Mouse (Mus musculus) retina, postnatal 1 day (tissue): ENCODE measurements at regions not wholly inside any gene's neighbourhood (a gene's known extent, or its start where the extent isn't known, plus 50 kb on each side); places are given as distances from the start of the nearest gene placed in this dataset.
A peak's percentile ranks its signal among the peaks of the same experiment; 100 is the strongest.

Experiments used
- DNase-seq: peaks from one replicate; pipeline ENCODE4 v3.0.0-alpha.2; 2012

DNA sequence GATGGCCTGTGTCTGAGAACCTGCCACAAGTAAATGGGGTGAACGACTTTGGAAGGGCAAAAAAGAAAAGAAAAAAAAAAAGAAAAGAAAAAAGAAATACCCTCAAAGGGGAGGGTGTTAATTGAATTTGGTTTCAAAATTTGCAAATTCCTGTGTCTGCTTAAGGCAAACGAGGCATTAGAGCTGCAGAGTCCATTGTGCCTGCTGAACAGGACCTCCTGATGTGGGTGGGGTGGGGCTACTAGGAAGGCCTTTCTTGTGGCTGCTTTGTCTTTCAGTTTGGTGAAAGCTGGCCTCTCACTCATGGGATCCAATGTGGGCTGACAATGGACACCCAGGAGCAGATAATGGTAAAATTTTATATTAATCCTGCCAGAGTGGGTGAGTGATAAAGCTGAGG is 366.3 kb upstream of the Jarid2 start:
- no peak for DNase-seq

DNA sequence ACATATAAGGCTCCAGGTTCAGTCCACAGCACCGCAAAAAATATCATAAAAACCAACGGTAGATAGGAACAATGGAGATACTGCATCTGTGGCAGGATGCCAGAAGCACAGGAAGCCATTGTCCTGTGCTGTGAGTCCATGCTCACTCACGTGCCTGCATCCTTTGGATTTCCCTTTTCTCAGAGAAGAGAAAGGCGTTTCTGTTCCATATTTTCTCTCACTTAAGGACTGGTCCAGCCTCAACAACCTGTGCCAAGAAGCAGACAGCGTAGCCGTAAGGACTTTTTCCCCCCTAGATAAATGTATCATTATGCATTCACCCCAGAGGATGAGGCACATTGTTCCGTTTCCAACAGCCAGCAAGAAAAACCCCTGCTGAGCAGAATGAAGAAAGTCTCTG is 360.0 kb upstream of the Jarid2 start:
- peak; percentile 33 for DNase-seq

DNA sequence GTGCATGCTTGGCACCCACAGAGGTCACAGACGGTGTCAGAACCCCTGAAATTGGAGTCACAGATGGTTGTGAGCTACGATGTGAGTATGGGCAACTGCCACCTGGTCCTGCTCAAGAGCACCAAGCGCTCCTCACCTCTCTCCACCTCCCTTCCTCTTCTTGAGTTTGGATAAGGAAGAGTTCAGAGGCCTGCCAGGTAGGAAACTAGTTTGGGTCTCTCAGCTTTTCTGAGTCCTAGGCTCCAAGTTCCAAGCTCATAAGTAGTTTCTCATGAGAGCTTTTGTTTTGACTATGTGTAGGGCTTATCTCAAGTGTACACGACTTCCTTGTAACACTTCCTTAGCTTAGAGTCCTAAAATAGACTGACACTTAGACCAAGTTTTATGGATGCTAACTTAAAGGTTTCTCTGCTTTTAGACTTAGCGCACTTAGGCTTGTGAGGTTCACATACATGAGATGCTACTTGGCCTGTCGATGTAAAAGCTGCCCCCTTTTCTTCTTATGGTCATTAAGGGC is 356.9 kb upstream of the Jarid2 start:
- DNase-seq: no peak

DNA sequence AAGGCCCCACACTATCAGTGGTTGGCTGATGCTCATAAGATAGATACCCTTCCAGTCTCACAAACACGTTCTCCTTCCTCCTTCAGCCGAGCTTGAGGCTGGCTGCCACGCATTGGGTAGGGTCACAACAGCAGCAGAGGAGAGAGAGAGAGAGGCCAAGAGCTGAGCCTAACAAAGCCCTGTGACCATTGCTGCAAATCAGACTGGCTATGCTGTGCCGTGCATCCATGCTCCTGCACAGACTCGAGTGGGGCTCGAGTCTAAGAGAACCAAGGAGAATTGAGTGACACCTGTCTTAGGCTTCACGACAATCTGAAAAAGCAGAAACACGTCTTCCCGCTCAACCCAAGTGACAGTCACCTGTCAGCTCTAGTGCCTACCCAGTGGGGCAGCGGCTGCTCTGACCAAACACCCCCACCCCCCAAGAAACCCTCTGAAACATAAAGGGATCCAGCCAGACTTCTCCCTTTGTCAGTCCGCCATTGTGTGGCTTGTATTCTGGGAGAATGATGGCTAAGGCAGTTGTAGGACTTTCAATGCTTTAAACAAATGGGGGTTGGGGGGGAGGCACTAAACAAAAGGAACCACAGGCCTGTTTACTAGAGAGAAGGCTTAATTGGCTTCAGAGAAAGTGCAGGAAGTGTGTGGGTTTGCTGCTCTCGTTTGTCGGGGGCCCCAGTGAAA is 353.7 kb upstream of the Jarid2 start:
- no peak for DNase-seq

DNA sequence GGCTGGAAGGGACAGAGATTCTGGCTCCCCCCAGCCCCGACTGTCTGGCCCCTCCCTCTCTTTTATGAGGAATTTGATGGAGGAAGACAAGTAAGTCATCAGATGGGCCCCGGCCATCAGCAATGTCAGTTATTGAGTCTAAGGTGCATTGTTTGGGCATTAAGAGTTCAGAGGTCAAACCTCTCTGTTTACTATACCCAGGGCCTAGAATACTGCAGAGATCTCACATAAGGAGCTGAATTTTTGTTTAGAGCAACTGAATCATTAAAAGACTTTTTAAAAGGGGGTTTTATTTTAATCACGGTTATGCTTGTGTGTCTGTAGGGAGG is 353.1 kb upstream of the Jarid2 start:
- peak; percentile 57 for DNase-seq

DNA sequence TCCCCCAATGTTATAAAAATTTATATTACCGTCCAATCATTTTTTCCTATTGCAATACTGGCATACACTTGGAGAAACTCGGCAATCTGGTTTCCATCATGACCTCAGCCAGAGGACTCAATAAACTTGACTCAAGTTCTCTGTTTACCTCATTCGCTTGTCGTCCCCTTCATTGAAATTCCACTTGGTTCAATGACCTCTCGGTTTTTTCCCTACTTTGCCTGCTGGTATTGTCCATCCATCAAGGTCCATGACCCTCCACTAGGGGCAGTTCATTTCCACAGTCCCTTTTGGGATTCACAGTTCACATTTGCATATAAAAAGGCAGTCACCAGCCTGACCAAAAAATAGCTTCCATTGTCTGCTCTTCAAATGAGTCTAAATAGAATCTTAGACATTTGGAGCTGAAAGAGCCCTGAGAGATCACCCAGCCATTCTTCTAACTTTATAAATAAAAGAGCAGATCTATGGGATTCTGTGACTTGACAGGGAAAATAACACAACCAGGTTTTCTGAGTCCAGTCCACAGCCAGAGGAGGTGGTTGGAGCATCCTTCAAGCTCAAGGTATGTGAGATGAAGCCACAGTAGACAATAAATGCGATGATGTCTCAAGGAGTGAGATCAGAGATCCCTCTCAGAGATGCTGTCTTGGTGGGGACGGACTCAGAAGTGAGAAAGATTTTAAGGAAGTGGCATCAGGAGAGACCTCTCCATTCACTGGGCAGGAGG is 347.4 kb upstream of the Jarid2 start:
- peak; percentile 61 for DNase-seq

DNA sequence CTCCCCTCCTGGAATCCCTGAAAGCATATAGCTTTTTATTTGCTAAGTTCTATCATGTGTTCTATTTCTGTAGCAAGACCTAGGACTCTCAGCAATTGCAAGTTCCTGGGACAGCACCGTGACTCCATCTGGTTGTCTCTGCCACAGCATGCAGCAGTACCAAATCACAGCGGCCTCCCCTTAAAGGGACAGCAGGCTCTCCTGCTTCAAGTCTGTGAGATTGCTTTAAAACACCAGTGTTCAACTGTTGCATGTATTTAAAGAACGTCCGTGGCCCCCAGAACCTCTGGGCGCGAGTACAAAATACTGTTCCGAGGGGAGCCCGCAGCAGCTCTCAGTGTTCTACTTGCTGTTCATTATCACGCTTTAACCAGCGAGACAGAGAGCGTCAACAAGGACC is 346.0 kb upstream of the Jarid2 start:
- no peak for DNase-seq

DNA sequence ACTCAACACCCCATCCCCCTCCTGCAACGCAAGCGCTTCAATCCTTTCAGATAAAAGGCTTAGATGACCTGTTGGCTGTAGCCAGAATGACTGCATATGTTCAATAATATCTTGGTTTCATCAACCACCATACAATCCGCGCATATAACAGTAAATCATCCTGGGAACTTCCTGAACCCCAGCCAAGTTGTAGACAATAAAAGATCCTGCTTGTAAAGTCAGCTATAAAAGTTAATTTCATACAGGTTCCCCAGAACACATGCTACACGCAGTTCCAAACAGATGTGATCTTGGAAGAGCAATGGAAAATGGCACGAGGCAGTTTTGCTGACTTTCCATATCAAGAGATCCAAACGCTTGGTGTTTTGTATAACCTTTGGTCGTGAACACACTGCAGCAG is 342.5 kb upstream of the Jarid2 start:
- DNase-seq: no peak

DNA sequence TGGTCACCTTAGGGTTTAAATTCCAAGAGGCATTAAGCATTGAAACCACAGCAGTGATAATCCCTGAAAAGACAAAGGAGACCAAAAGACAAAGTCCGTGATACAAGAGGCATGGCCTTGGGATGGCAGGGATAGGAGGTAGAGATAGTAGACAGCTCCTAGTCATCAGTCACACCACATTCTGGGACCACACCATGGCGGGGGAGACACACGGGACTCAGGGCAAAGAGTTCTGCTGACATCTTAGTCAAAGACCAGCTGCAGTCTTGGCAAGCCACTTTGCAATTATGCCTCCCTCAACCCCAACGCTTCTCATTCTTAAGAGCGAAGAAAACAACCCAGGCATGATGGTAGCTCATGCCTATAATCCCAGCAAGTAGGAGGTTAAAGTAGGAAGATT is 339.6 kb upstream of the Jarid2 start:
- no peak for DNase-seq

DNA sequence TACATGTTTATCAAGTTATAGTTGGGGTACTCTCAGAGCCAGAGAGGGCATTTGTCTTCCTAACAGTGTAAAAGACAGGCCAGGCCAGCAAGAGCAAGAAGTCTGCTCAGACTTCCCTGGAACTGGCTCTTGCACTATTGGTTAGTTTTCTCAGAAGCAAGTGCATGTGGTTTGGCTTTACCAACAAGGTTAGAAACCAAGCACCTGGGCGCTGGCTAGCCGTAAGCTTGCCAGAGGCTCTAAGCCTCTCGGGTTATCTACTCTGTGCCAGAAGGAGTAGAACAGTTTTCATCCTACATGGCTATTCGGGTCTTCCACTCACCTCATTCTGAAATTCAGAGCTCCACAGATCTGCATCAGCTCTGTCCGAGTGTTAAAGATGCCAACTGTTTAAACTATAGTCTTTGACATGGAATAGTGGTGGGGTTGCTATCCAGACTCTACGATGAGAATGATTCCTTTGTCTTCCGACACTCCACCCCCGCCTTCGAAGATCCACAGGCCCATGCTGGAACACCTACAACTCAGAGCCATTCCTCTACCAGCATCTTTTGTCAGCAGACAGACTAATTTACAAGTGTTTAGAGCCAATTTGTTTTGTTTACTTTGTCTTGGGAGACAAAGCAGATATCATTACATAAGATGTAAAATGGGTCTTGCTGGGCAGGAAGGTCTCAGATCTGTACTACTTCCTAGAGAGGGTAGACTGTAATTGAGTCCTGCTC is 338.4 kb upstream of the Jarid2 start:
- no peak for DNase-seq

DNA sequence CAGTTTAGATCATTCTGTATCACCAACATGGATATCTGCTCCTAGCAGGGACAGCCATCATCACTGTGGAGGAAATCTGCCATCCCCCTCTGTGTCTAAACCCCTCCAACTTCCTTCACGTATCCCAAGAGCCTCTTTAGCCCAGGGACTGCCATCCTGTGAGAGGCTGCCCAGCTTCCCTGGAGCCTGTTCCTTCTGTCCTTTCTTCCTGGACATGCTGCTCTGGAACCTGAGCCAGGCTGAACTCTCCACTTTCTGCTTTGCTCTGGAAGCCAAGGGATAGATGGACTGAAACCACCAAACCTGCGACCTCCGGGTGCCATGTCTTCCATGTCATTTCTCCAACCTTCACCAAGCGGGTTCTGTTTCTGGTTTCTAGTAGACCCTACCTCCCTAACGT is 335.3 kb upstream of the Jarid2 start:
- no peak for DNase-seq

DNA sequence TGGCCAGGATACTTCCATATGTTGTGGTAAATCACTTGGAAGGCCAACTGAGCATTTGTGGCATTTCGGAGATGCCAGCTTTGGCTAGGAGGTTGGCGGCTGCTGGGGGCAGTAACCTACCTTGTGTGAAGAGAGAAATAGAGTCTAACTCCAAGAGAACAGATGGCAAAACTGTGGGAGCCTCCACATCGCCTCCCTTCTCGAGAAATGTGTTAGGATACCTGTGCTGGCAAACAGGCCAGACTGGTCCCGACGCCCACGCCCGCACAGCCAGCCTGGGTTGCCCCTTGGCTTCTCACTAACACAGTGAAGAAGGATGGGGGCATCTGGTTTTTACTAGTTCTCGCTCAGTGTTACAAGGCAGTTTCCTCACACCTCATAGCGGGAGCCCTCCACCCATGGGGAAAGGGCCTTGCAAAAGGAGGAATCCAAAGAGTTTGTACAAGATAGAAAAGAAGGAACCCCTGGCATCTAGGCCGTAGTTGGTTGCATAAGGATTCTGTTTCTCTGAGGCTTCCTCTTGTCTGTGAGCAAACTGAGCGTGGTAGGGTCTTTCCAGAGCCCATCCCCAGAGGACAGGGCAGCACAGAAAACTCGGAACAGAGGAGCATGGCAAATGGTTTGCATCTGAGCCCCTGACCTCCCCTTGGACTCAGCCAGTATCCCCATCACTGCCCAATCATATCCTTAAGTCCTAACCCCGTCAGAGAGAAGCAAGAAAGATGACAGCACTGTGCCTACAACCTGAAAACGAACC is 330.5 kb upstream of the Jarid2 start:
- no peak for DNase-seq

DNA sequence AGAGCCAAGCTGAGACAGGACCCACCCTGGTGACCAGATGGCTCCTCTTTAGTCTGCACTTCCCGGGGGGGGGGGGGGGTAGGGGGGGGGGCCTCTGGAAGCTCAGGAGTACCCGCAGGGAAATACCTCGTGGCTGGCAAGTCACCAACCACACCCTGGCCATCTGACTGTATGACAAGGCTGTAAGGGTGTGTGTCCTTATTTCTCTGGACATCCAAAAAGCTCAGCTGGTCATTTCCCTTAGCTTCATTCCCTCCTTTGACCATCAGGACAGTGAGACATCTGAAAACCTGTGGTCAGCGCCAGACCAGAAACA is 329.9 kb upstream of the Jarid2 start:
- no peak for DNase-seq

DNA sequence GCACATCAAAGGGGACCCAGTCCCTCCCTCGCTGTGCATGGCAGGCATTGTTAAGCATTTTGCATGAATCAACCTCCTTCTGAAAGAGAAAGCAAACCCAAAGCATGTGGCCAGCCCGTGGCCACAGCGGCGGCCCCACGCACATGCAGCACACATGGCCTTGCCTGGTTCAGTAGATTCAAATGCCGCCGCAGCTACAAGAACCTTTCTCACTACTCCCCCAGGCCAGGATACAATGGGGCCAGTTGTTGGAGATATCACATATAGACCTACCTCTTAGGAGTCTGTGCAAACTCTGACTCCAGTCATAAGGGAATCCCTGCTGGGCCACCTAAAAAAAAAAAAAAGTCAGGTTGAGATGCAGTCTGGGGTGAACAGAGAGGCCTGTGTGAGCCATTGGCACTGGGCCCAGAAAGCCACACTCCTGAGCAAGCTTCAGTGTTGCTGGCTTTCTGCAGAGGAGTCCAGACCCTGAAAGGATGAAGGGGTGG is 329.4 kb upstream of the Jarid2 start:
- DNase-seq: no peak

DNA sequence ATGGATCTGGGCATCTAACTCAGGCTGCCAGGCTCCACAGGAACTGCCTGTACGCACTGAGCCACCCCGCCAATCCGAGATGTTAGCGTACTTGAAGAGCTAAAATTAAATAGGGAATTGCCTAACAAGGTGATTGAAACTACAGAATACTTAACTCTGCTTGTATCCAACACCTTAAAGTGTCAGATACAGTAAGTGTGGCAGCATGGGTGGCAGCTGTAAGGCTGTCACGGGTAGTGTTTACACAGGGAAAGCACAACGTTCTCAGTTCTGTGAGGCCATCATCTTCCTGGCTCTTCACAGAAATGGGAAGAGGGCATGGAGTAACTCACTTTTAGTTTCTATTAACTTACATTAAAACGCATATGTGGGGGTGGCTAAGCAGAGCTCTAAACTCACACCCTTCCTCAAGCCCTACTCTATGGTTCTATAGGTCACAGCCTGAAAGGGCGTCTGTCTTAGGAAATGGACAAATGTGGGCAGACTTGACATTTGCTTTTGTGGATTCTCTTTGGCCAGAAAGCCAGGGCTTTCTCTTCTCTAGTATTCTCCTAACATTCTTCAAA is 325.2 kb upstream of the Jarid2 start:
- no peak for DNase-seq

DNA sequence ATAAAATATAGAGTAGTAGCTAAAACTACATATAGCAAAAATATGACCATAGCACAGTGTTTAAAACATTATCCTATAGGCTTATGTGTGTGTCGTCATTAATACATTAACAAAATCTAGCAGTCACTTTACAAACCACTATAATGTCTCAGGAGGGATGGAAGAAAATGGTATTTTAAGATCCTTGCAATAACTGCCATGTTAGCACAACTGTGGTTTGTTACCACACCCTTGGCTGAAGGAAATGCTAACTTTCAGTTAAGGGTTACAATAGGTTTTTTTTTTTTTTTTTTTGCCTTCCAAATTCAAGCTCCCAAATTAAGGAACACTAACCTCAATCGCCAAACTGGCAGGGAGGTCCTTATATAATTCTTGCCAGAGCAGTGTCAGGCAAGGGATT is 322.0 kb upstream of the Jarid2 start:
- DNase-seq: no peak

DNA sequence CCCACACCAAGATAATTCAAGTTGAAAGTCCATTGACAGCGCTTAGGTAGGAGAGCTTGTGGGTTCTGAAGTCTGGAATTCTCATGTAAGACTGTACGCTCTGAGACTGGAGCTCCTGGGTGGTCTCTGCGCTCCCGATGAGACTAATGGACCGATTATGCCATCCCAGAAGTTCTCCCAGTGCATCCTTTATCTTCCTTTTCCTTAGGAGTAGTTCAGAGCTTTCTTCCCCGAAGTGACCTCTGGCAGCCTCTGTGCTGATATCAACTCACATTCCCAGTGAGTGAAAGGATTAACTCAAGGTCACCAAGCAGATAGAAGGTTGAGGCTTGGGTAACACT is 320.7 kb upstream of the Jarid2 start:
- no peak for DNase-seq

DNA sequence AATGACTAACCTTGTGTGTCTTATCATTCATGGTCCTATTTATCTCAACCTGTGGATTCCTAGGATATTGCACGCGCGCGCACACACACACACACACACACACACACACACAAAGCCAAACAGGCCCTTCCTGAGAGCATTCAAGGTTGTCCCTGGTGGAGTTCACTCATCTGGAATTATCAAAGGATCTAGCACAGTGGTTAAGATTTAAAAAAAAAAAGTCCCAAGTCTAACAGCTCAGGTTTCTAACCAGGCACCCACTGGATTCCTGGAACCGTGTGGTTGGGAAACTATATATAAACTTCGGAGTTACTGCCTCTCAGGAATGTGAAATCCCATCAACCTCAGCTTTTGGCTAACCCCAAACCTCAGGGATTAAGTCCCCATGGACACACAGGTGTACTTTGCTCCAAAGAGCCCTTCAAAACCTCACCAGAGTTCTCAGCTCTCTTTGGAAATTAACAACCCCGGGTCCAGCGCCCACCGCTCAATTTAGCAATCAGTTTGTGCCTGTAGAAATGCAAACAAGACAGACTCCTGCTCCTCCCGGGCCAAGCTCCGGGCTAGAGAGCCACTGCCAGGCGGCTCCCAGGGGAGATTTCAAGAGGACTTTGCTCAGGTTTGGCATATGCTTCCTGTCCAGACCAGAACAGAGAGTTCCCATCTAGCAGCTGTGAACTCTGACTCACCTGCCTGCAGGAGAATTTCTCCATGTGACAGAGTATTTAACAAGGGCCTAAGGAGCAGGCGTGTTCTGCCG is 320.1 kb upstream of the Jarid2 start:
- DNase-seq: no peak

DNA sequence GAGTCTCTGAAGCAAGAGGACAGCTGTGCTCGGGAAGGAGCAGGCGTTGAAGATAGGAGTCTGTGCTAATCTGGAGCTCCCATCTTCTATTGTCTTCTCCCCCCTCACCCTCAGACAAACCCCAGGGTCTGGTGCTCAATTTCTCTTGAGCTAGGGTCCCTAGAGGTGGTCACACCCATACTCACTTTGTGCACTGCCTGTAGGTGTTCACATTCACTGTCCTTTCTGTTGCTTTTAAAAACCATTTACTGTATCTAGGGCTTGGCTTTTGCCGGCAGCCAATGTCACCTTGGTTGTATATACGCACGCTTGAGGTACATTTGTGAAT is 319.6 kb upstream of the Jarid2 start:
- DNase-seq: no peak

DNA sequence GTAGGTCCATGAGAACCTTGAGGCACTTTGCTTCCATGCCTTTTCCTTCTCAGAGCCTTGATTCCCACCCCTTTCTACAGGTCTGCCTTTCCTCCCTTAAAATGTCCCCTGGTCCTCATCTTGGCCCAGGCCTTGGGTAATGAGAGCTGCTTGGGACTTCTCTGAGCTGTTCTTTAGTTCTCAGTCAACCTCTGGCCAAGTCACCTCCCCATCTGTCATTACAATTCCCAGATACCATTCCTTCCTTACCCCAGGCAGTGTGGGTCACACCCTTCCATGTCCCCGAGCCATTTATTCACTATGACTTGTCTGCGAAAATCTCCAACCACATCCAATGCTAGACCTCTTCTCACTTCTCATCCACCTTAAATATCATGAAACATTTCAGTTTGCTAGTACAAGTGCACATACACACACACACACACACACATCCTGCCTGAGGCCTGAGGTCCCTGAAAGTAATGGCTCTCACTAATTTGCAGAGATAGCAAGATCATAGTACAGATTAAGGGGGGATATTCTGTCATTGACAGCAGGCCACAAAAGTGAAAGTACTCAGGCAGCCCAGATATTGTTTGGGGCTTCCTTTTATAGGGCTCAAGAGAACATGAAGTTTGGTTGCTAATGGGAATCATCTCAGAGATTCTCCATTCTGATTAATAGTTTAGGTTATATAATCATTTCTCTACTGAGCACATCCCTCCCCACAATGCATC is 317.3 kb upstream of the Jarid2 start:
- no peak for DNase-seq

DNA sequence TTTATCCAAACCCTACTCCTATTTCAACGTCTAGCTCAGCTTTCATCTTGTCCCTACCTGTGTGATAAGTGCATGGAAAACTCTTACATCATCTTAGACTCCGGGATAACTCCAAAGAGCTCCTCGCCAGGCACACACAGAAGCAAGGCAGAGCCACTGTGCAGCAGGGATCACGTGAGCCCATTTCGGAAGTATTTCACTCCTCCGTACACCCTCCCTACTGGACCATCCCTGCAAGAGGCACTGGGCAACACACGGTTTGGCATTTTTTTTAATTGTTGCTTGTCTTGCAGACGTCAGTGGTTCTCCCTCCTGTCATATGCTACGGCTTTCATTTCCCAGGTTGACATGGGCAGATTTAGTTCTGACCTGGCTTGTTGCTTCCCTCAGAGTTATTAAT is 316.0 kb upstream of the Jarid2 start:
- no peak for DNase-seq

DNA sequence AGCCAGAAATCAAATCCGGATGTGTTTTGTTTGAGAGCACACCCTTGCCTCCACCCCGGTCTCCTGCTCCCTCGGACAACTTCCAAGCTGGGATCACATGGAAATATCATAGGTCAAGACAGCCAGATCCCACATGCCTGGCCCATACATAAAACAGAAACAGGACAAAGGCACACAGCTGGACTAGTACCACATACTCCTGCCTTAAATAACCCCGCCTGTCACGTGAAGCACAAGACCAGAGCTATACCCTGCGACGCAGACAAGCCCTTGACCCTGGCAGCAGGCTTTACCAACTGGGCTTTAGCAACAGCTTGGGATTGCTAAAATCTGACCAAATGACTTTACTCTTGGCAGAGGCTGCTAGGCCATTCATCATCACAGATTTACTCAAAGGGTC is 313.3 kb upstream of the Jarid2 start:
- no peak for DNase-seq
